Mouse (Mus musculus) gastrocnemius, adult 18-20 months (tissue): Measurements from ENCODE around the gene Srrd. TPM values are rescaled to one million over a fixed set of nuclear protein-coding genes. Genes with fewer than 3 reads are reported as not detected.

Experiments
- DNase-seq: peaks from one replicate; pipeline ENCODE4 v3.0.0; 2021; ENCODE audit warnings: low spot score
- total RNA-seq, 2 experiments: library from RNA; stranded (reverse); gene quantifications; 2 replicates each; pipeline ENCODE4 v1.2.3; 2021

Gene Srrd
- total RNA-seq, 2 experiments from 2014 or later = 4.3 to 5.0 TPM

GRCm38 (mm10) chr5:112359520-112359919 lies 16.7 kb upstream of the Srrd start:
- DNase-seq = no peak

- no peak for DNase-seq
These were observed 13.5 kb upstream of the Srrd start for GRCm38 (mm10) chr5:112356322-112356721.

DNA sequence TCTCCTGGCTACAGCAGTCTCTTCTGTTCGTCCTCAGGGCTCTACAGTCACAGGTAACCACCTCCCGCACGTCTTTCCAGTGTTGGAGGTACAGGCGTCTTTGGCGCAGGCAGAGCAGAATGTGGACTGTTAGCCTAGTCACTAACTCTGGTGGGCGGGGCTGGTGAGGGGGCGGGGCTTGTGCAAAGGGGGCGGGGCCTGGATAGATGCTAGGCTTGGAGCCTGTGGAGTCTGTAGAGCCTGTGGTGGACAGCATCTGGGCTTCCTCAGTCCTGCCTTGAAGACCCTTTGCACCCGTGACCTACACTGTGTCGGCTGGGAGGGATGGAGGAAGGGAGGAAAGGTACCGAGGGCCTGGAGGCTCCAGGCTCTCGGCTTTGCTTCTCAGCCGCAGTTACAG lies 13.1 kb upstream of the Srrd start, which contains the start of gene Gm6583:
TSS of gene Gm6583 (minus strand) at position 124 of the 400 bp plus-strand sequence.
- no peak for DNase-seq

- no peak for DNase-seq
These were observed 12.7 kb upstream of the Srrd start for GRCm38 (mm10) chr5:112355493-112355892.

GRCm38 (mm10) chr5:112349169-112349568 lies 6.3 kb upstream of the Srrd start:
- DNase-seq = no peak

DNA sequence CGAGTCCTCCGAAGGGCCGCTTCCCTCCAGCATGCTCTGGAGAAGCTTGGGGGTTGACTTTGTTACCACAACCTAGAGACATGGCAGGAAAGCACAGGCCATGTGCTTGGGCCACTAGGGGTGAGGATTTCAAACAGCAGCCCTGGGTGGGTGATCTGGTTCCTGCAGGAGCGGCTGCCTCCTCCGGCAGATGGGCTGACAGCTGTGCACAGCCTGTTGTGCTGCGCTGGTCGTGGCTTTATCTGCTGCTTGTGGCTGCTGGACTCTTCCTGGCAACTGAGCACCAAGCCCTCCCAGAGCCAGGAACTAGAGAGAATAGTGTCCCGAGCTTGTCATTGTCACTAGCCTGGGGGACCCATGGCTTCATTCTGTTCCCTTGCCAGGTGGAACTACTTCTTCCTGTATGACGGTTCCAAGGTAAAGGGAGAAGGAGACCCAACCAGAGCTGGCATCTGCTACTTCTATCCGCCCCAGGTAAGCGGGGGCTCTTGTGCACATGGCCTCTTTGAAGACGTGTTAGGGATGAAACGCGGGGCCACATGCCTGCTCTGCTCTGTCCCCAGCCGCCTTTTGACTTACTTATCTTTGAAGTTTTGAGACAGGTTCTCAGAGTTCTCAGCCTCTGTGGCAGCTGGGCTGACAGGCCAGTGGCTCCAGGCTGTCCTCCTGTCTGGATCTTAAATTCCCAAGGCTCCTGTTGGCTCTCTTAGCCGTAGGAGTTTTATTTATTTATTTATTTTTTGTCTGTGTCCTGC lies 3.5 kb upstream of the Srrd start:
- DNase-seq = no peak

GRCm38 (mm10) chr5:112344092-112344960 lies 1.5 kb upstream of the Srrd start:
- DNase-seq = no peak

GRCm38 (mm10) chr5:112343205-112343595 lies 360 bp upstream of the Srrd start:
- peak; percentile 19 for DNase-seq

DNA sequence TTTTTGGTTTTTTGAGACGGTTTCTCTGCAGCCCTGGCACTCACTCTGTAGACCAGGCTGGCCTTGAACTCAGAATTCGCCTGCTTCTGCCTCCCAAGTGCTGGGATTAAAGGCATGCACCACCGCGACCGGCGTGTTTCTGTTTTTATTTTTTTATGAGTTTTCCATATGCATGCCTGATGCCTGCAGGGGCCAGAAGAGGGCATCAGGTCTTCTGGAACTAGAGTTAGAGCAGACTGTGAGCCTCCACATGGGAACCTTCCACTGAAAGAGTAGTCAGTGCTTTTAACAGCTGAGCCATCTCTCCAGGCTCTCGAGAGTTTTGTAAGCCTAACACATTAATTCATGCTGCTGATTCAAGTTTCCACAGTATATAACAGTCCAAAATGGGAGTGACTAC lies 3.6 kb downstream of the Srrd start:
- no peak for DNase-seq

DNA sequence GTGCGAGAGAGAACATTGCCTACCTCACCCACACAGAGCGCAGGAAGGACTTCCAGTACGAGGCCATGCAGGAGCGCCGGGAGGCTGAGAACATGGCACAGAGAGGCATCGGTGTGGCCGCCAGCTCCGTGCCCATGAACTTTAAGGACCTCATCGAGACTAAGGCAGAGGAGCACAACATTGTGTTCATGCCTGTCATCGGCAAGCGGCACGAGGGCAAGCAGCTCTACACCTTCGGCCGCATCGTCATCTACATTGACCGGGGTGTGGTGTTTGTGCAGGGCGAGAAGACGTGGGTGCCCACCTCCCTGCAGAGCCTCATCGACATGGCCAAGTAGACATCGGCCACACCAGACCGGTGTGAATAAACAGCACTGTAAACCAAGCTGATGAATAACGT lies 5.8 kb downstream of the Srrd start:
- DNase-seq = no peak

GRCm38 (mm10) chr5:112335473-112335872 lies 7.4 kb downstream of the Srrd start:
- DNase-seq = peak; percentile 43

DNA sequence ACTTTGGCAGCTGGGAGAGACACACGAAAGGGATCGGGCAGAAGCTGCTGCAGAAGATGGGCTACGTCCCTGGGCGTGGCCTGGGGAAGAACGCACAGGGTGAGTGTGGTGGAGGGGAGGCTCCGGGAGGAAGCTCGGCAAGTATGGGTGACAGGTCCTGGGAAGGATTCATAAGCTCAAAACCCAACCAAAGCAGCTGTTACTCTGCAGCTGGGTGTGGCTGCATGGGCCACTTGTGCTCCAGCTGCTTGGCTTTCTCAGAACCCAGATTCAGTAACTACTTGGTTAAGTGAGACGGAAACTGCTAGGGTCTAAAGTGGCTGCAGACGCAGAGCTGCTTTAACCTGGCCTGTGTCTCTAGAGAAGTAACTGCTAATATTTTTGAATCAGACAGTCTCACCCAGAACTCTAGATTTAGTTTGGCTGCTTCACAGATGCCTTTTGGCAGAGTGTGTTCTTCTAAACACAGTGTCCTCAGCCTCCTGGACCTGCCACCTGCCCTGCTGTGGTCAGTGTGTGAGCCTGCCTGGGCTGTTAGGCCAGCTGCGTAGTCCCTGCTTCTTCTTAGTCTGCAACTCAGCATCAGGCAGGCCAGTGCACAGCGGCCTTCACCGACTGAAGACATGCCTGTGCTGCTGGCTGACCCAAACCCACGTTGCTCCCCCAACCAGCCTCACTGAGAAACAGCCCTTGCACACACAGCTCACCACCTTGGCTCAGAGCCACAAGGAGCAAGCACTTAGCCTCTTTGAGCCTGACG lies 12.9 kb downstream of the Srrd start:
- DNase-seq = no peak

GRCm38 (mm10) chr5:112327854-112328253 lies 15.0 kb downstream of the Srrd start:
- DNase-seq = no peak

- no peak for DNase-seq
These were observed 16.3 kb downstream of the Srrd start for GRCm38 (mm10) chr5:112326446-112327009.

GRCm38 (mm10) chr5:112325546-112326445 lies 17.0 kb downstream of the Srrd start, which contains the start of gene Tfip11:
Gene Tfip11 (plus strand): TSS chr5:112326358.
- peak; percentile 95 for DNase-seq

DNA sequence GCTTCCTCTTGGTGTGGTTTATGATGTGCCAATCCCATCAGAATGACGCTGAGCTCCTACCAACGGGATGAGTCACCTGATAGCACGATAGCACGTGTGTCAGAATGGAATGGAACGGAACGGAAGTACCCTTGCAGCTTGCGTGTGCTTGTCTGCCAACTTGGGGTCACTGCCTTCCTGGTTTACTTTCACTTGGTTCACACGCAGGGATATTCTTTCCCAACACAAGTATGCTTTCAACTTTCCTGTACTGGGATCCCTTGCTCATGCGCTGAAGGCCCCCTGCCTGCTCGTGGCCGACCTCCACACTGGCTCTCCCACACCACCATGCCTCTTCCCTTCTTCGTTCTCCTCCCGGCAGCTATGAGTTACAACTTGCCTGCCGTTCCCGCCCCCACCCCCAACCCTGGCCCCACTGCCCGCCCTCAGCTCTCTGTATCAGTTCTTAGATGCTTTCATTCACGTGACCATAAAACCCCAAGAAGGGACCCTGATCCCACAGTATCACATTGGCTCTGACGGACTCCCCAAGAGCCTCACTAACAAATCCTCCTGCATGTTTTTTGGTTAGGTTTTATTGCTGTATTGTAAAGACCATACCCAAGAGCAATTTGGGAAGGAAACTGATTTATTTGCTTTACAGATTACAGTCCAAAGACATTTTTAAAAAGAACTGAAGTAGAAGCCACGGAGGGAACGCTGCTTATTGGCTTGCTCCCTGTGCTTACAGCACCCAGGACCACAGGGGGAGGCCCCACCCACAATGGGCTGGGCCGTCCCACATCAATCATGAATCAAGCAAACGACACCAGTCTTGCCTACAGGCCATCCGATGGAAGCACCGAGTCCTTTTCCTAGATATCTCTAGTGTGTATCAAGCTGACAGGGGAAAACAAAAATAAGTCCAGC lies 17.9 kb downstream of the Srrd start:
- DNase-seq = no peak

DNA sequence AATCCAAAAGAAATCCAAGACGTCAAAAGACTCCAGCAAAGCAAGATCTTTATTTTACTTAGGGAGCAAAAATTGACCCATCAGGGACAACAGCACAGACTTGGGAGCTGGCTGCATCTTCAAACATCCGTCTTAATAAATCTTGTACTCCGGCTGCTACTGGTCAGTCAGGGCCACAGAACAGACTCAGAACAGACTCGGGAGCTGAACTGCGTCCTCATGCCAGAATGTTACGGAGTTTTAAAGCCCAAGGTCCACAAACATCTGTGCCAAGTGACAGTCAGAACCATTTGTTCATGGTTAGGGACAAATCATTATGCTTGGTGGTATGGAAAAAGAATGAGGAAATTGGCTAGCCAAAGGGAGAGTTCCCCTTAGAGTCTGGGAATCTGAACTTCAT lies 19.6 kb downstream of the Srrd start:
- DNase-seq = no peak

DNA sequence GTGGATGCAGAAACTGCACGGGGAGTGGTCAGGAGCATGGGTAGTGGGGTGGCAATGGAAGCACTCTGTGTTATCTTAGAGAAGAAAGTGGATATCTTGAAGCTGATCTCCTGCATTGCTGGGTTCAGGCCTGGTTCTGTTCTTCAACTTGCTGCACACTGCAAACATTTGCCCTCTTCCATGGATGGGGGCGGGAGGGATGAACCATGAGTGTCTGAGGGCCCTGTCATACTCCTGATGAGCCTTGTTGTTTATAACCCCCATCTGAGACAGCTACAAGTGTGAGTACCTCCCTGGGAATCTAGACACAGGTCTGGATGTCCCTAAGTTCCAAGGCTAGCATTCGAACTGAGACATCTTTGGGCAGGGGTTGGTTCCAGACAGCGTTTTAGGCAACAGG lies 21.5 kb downstream of the Srrd start:
- DNase-seq = no peak

- peak; percentile 35 for DNase-seq
These were observed 21.9 kb downstream of the Srrd start for GRCm38 (mm10) chr5:112320936-112321335.
